Mouse (Mus musculus): ENCODE results near the gene Spata16. TPM values are rescaled to one million over a fixed set of nuclear protein-coding genes. Genes with fewer than 3 reads are reported as not detected.

Spata16 gene
- total and polyA plus RNA-seq, 3 experiments, result not detected

- Histone ChIP-seq H3K9ac (ENCODE audit: insufficient read depth, low read depth) (no peak overlapping the region), H3K27me3 (replicated peaks) (no peaks in the 10 kb centered on the region), H3K4me3 (replicated peaks in 1 of 3; ENCODE audit: low read depth in 2 of 3, low read length in 2 of 3, poor library complexity in 1 of 3) (no peak overlapping the region), H3K79me2 (replicated peaks; ENCODE audit: control insufficient read depth, extremely low read depth, insufficient read depth, poor library complexity, severe bottlenecking) (no peaks in the 10 kb centered on the region), H3K27ac (ENCODE audit: insufficient read depth, low read depth) (no peak overlapping the region), H3K4me2 (ENCODE audit: insufficient read depth, low read depth, poor library complexity, severe bottlenecking) (no peak overlapping the region), H3K4me1 (ENCODE audit: control insufficient read depth in 1 of 2, insufficient read depth in 2 of 2) (peaks cover 0 to 3% of the 10 kb centered on the region in 2 experiments; a peak in 1 of 4 replicates), H3K9me3 (replicated peaks; ENCODE audit: low read length) (no peaks in the 10 kb centered on the region), H3K36me3 (replicated peaks in 1 of 2; ENCODE audit: control insufficient read depth in 1 of 2, insufficient read depth in 1 of 2, low read length in 1 of 2) (no peaks in the 10 kb centered on the region)
- dilution Hi-C loops (cut with MboI; ENCODE audit: extremely low pct_ligation_motif_present, extremely low pct_unique_long_range_greater_than_20kb, low sequenced_read_pairs), result no loop called here
- in situ Hi-C loops (cut with MboI; ENCODE audit: low pct_ligation_motif_present, low pct_unique_long_range_greater_than_20kb, low sequenced_read_pairs), result no loop called here
- no peak for DNase-seq (ENCODE audit: extremely low read depth)
- TF ChIP-seq SMC3 (IDR thresholded peaks at IDR 0.05; ENCODE audit: low read depth, low read length) (no peak), USF1 (IDR thresholded peaks at IDR 0.05; ENCODE audit: low read depth, low read length) (no peak), UBTF (IDR thresholded peaks at IDR 0.05; ENCODE audit: low read depth, low read length) (no peak), CHD2 (IDR thresholded peaks at IDR 0.05; ENCODE audit: low read length) (no peak), BHLHE40 (IDR thresholded peaks at IDR 0.05; ENCODE audit: low read depth, low read length) (no peak), JUND (conservative IDR thresholded peaks at IDR 0.05; ENCODE audit: low read depth, low read length) (no peak), ZNF384 (IDR thresholded peaks at IDR 0.05; ENCODE audit: low read depth, low read length) (no peak), ZMIZ1 (IDR thresholded peaks at IDR 0.05; ENCODE audit: low read depth, low read length) (no peak), HCFC1 (IDR thresholded peaks at IDR 0.05; ENCODE audit: low read depth, low read length) (no peak), MAX (IDR thresholded peaks at IDR 0.05; ENCODE audit: low read length) (no peak), TBP (conservative IDR thresholded peaks at IDR 0.05; ENCODE audit: low read depth, low read length) (no peak), KAT2A (IDR thresholded peaks at IDR 0.05; ENCODE audit: insufficient replicate concordance, low read length) (no peak), CTCF (conservative IDR thresholded peaks at IDR 0.05 in 1 of 2, IDR thresholded peaks at IDR 0.05 in 1 of 2; ENCODE audit: low read depth in 2 of 2, low read length in 2 of 2) (no peak)
These were observed 189.8 kb downstream of the Spata16 start for GRCm38 (mm10) chr3:26826958-26827839.

- Histone ChIP-seq H3K4me1 (ENCODE audit: control insufficient read depth in 1 of 2, insufficient read depth in 2 of 2) (peaks cover 0 to 13% of the 10 kb centered on the region in 2 experiments; a peak in 2 of 4 replicates), H3K9me3 (replicated peaks; ENCODE audit: low read length) (no peaks in the 10 kb centered on the region), H3K4me3 (replicated peaks in 1 of 3; ENCODE audit: low read depth in 2 of 3, low read length in 2 of 3, poor library complexity in 1 of 3) (no peak overlapping the region), H3K9ac (ENCODE audit: insufficient read depth, low read depth) (no peak overlapping the region), H3K36me3 (replicated peaks in 1 of 2; ENCODE audit: control insufficient read depth in 1 of 2, insufficient read depth in 1 of 2, low read length in 1 of 2) (no peaks in the 10 kb centered on the region), H3K79me2 (replicated peaks; ENCODE audit: control insufficient read depth, extremely low read depth, insufficient read depth, poor library complexity, severe bottlenecking) (no peaks in the 10 kb centered on the region), H3K4me2 (ENCODE audit: insufficient read depth, low read depth, poor library complexity, severe bottlenecking) (no peak overlapping the region), H3K27me3 (replicated peaks) (no peaks in the 10 kb centered on the region), H3K27ac (ENCODE audit: insufficient read depth, low read depth) (no peak overlapping the region)
- no peak for DNase-seq (ENCODE audit: extremely low read depth)
- dilution Hi-C loops (cut with MboI; ENCODE audit: extremely low pct_ligation_motif_present, extremely low pct_unique_long_range_greater_than_20kb, low sequenced_read_pairs), result no loop called here
- TF ChIP-seq RCOR1 (conservative IDR thresholded peaks at IDR 0.05; ENCODE audit: low read depth, low read length) (no peak), MAX (IDR thresholded peaks at IDR 0.05; ENCODE audit: low read length) (no peak), PAX5 (IDR thresholded peaks at IDR 0.05; ENCODE audit: low read length) (no peak), IRF4 (IDR thresholded peaks at IDR 0.05; ENCODE audit: low read depth, low read length) (no peak), MXI1 (IDR thresholded peaks at IDR 0.05; ENCODE audit: low read depth, low read length) (no peak), ZKSCAN1 (IDR thresholded peaks at IDR 0.05; ENCODE audit: borderline replicate concordance, low read depth, low read length) (no peak), BHLHE40 (IDR thresholded peaks at IDR 0.05; ENCODE audit: low read depth, low read length) (no peak), UBTF (IDR thresholded peaks at IDR 0.05; ENCODE audit: low read depth, low read length) (no peak), MAZ (IDR thresholded peaks at IDR 0.05; ENCODE audit: low read depth, low read length) (no peak), TCF12 (IDR thresholded peaks at IDR 0.05; ENCODE audit: low read depth, low read length) (no peak), MEF2A (IDR thresholded peaks at IDR 0.05; ENCODE audit: borderline replicate concordance, low read depth, low read length) (no peak), USF1 (IDR thresholded peaks at IDR 0.05; ENCODE audit: low read depth, low read length) (no peak), USF2 (conservative IDR thresholded peaks at IDR 0.05; ENCODE audit: low read depth, low read length) (no peak), SIN3A (IDR thresholded peaks at IDR 0.05; ENCODE audit: low read length) (no peak), CTCF (conservative IDR thresholded peaks at IDR 0.05 in 1 of 2, IDR thresholded peaks at IDR 0.05 in 1 of 2; ENCODE audit: low read depth in 2 of 2, low read length in 2 of 2) (no peak)
- in situ Hi-C loops (cut with MboI; ENCODE audit: low pct_ligation_motif_present, low pct_unique_long_range_greater_than_20kb, low sequenced_read_pairs), result no loop called here
These were observed 195.5 kb downstream of the Spata16 start for GRCm38 (mm10) chr3:26832954-26833353.

Data from CH12.LX (cell line).